Mouse (Mus musculus) midbrain, embryonic 12.5 days (tissue): ENCODE data around the gene Tmem145. TPM values are rescaled to one million over a fixed set of nuclear protein-coding genes. Genes with fewer than 3 reads are reported as not detected.
"Not testable (repeated sequence)": the region's sequence is repeated elsewhere in the genome, so short reads cannot be mapped to it uniquely, and the experiment has no call there.

Experiments used
- ATAC-seq: fragments of 200-750 bp; cut with Nextera tagmentation; 2 replicates; pipeline ENCODE4 v1.8.0; 2017; ENCODE audit warnings: low read depth, moderate TSS enrichment, moderate library complexity; ENCODE audit not compliant: low FRiP score
- H3K27ac ChIP-seq: fragments of 300-500 bp; sonication (generic); replicated peaks from 2 replicates; pipeline ENCODE4 v1.5.1; 2016; ENCODE audit warnings: mild to moderate bottlenecking
- H3K27me3 ChIP-seq: fragments of 300-500 bp; sonication (generic); 2 replicates; pipeline ENCODE4 v1.6.1; 2016; ENCODE audit warnings: mild to moderate bottlenecking
- H3K36me3 ChIP-seq: fragments of 300-500 bp; sonication (generic); 2 replicates; pipeline ENCODE4 v1.6.1; 2016
- H3K4me1 ChIP-seq: fragments of 300-500 bp; sonication (generic); 2 replicates; pipeline ENCODE4 v1.6.1; 2016
- H3K4me2 ChIP-seq: fragments of 300-500 bp; sonication (generic); replicated peaks from 2 replicates; pipeline ENCODE4 v1.6.1; 2016; ENCODE audit warnings: mild to moderate bottlenecking, moderate library complexity
- H3K4me3 ChIP-seq: fragments of 300-500 bp; sonication (generic); 2 replicates; pipeline ENCODE4 v1.5.1; 2016; ENCODE audit warnings: mild to moderate bottlenecking
- H3K9ac ChIP-seq: fragments of 300-500 bp; sonication (generic); replicated peaks from 2 replicates; pipeline ENCODE4 v1.6.1; 2016; ENCODE audit warnings: mild to moderate bottlenecking, moderate library complexity
- H3K9me3 ChIP-seq: fragments of 300-500 bp; sonication (generic); 2 replicates; pipeline ENCODE4 v1.6.1; 2016; ENCODE audit warnings: mild to moderate bottlenecking
- WGBS: fragments of 180-500 bp; shearing (Covaris S2); methylation state at CpG from one replicate; pipeline ENCODE4 v1.1.7; 2016; 5-methylcytosine and 5-hydroxymethylcytosine counted together
- polyA plus RNA-seq: library from polyadenylated mRNA; unstranded; fragments of >200 nt; fragmentation: Nextera tagmentation; extraction: Ambion mirVana; gene quantifications from 2 replicates; pipeline ENCODE4 v1.2.1, GENCODE M21; 2016

Gene Tmem145
- polyA plus RNA-seq, 1 experiment from 2014 or later = 21.4 TPM

- H3K9me3 ChIP-seq = no peaks in the 10 kb centered on the region
- peak; percentile 99 for ATAC-seq
- peak within 1 kb of the TSS; percentile 74 for H3K4me3 ChIP-seq
- under 1% methylated on average over 52 of the region's 52 CpGs for WGBS
- H3K9ac ChIP-seq = peak within 1 kb of the TSS; percentile 84
- H3K27ac ChIP-seq = peak within 1 kb of the TSS; percentile 89
- H3K36me3 ChIP-seq = no peaks in the 10 kb centered on the region
- H3K4me2 ChIP-seq = peak within 1 kb of the TSS; percentile 99
- H3K4me1 ChIP-seq = peaks cover 37% of the 10 kb centered on the region
- H3K27me3 ChIP-seq = peaks cover 45% of the 10 kb centered on the region
These were observed 10.9 kb downstream of the Tmem145 start, which contains the start of gene Megf8 for GRCm38 (mm10) chr7:25316532-25317445. TSS of gene Megf8 (plus strand) at chr7:25317164.

DNA sequence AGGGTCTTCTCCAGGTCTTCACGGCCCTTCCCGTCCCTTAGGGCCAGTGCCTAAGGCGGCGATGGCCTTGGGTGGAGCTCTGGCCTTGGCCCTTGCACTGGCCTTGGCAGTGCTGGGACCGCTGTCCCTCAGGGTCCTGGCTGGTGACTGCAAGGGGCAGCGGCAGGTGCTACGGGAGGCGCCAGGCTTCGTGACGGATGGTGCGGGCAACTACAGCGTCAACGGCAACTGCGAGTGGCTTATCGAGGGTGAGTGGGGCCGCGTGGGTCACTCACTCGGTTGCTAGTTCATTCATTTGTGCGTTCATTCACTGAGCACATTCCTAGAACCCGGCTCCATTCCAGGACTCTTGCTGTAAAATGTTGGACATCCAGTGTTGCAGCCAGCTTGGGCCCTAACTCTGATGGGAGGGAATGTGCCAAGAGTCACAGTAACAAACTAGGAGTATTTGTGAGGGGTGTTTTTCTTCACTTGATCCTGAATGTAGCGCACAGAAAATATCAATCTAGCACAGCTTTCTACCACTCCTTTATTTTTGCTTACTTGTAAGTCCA is 11.6 kb downstream of the Tmem145 start:
- H3K9me3 ChIP-seq = no peaks in the 10 kb centered on the region
- H3K9ac ChIP-seq = peak overlapping the region; percentile 84
- H3K4me3 ChIP-seq = peak overlapping the region; percentile 74
- 16% methylated on average over 21 of the region's 21 CpGs for WGBS
- ATAC-seq = no peak
- H3K4me2 ChIP-seq = peak overlapping the region; percentile 99
- peaks cover 38% of the 10 kb centered on the region for H3K27me3 ChIP-seq
- peaks cover 43% of the 10 kb centered on the region for H3K4me1 ChIP-seq
- H3K36me3 ChIP-seq = no peaks in the 10 kb centered on the region
- H3K27ac ChIP-seq = peak overlapping the region; percentile 89

- Histone ChIP-seq H3K4me2 (peak overlapping the region; percentile 11; the same call in 1 of the 2 replicates), H3K9ac (no peak overlapping the region), H3K4me3 (no peak overlapping the region), H3K4me1 (peaks cover 28% of the 10 kb centered on the region), H3K27me3 (no peaks in the 10 kb centered on the region), H3K9me3 (no peaks in the 10 kb centered on the region), H3K27ac (peak overlapping the region; percentile 52), H3K36me3 (no peaks in the 10 kb centered on the region)
- WGBS = 5% methylated on average over 6 of the region's 6 CpGs
- no peak for ATAC-seq
These were observed 16.2 kb downstream of the Tmem145 start for GRCm38 (mm10) chr7:25322058-25322484.

GRCm38 (mm10) chr7:25323219-25323618 is 17.3 kb downstream of the Tmem145 start:
- WGBS = 92% methylated on average over 2 of the region's 2 CpGs
- H3K4me2 ChIP-seq = no peak overlapping the region
- no peaks in the 10 kb centered on the region for H3K27me3 ChIP-seq
- no peak overlapping the region for H3K4me3 ChIP-seq
- no peaks in the 10 kb centered on the region for H3K9me3 ChIP-seq
- peaks cover 17% of the 10 kb centered on the region for H3K4me1 ChIP-seq
- H3K36me3 ChIP-seq = peaks cover 6% of the 10 kb centered on the region; the same call in 1 of the 2 replicates
- H3K9ac ChIP-seq = no peak overlapping the region
- no peak overlapping the region for H3K27ac ChIP-seq
- no peak for ATAC-seq

GRCm38 (mm10) chr7:25325431-25325830 is 19.5 kb downstream of the Tmem145 start:
- not testable (repeated sequence) for H3K27ac ChIP-seq, H3K4me3 ChIP-seq, H3K27me3 ChIP-seq, H3K9ac ChIP-seq, ATAC-seq, H3K9me3 ChIP-seq, H3K4me2 ChIP-seq
- 86% methylated on average over 6 of the region's 6 CpGs for WGBS
- H3K36me3 ChIP-seq = peaks cover 24% of the 10 kb centered on the region
- peaks cover 14% of the 10 kb centered on the region for H3K4me1 ChIP-seq

- Histone ChIP-seq H3K4me3 (no peak overlapping the region), H3K4me2 (no peak overlapping the region), H3K9me3 (no peaks in the 10 kb centered on the region), H3K9ac (no peak overlapping the region), H3K27ac (no peak overlapping the region), H3K4me1 (peaks cover 11% of the 10 kb centered on the region), H3K36me3 (peaks cover 32% of the 10 kb centered on the region), H3K27me3 (no peaks in the 10 kb centered on the region)
- ATAC-seq = no peak
- WGBS = 96% methylated on average over 8 of the region's 8 CpGs
These were observed 20.3 kb downstream of the Tmem145 start for GRCm38 (mm10) chr7:25326233-25326632.

DNA sequence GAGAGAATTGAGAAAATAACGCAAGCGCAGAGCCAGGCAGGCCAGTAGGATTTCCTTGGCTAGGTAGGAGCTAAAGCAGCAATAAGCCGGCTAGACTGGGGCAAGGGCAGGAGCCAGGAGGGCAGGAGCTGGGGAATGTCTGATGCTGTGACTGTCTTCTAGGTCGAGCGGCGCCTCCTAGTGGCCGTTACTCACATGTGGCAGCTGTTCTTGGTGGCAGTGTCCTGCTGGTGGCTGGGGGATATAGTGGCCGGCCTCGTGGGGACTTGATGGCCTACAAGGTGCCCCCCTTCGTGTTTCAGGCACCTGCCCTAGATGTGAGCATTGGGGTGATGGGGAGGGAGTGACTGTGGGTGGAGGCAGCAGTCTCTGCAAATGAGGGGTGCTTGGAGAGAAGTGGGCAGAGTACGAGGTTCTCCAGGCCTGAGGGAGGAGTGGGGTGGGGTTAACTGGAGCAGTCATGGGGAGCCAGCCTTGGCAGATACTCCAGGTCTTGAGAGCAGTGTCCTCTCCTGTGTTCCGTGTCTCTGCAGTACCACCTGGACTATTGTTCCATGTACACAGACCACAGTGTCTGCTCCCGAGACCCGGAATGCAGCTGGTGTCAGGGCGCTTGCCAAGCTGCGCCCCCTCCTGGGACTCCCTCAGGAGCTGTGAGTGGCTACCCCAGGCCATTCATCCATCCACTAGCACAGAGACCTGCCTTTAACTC is 27.8 kb downstream of the Tmem145 start:
- H3K4me2 ChIP-seq = no peak overlapping the region
- H3K4me1 ChIP-seq = no peaks in the 10 kb centered on the region
- H3K27me3 ChIP-seq = no peaks in the 10 kb centered on the region
- 41% methylated on average over 16 of the region's 16 CpGs for WGBS
- no peak overlapping the region; the same call in 1 of the 2 replicates for H3K9ac ChIP-seq
- no peak overlapping the region for H3K27ac ChIP-seq
- H3K4me3 ChIP-seq = no peak overlapping the region
- no peaks in the 10 kb centered on the region for H3K9me3 ChIP-seq
- peak; percentile 68 for ATAC-seq
- H3K36me3 ChIP-seq = peaks cover 71% of the 10 kb centered on the region

DNA sequence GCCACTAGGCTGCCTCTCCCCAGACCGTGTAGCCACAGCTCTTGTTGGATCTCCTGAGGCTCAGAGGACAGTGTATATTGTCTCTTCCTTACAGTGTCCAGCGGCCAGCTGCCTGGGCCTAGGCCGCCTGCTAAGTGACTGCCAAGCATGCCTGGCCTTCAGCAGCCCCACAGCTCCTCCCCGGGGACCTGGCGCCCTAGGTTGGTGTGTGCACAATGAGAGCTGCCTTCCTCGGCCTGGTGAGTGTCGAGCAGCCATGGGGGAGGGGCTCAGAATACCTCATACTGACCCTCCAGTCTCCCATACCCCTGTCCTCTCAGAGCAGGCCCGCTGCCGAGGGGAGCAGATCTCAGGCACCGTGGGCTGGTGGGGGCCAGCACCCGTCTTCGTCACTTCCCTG is 28.6 kb downstream of the Tmem145 start:
- 88% methylated on average over 12 of the region's 12 CpGs for WGBS
- Histone ChIP-seq H3K4me3 (no peak overlapping the region), H3K4me1 (no peaks in the 10 kb centered on the region), H3K9ac (no peak overlapping the region; the same call in 1 of the 2 replicates), H3K27ac (0 out of 2 replicates have a peak overlapping the region, but pooled peaks have one; percentile 16), H3K4me2 (no peak overlapping the region), H3K9me3 (no peaks in the 10 kb centered on the region), H3K36me3 (peaks cover 70% of the 10 kb centered on the region), H3K27me3 (no peaks in the 10 kb centered on the region)
- no peak for ATAC-seq

DNA sequence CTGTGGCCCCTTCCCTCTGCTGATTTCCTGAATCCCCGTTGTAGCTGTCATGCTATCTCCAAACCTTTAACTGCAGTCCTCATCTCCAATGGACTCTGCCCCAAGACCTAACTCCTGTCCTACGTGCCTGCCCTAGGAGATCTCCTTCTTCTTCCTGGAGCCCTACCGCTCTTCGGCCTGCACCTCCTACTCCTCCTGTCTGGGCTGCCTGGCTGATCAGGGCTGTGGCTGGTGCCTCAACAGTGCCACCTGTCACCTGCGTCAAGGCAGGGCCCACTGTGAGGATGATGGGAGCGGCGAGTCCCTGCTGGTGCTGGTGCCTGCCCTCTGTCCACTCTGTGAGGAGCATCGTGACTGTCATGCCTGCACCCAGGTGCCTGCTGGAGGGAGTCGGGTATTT is 33.4 kb downstream of the Tmem145 start:
- Histone ChIP-seq H3K9ac (no peak overlapping the region), H3K27me3 (no peaks in the 10 kb centered on the region), H3K4me3 (no peak overlapping the region), H3K4me1 (0 out of 2 replicates have a peak, but pooled peaks cover 4% of the 10 kb centered on the region), H3K9me3 (no peaks in the 10 kb centered on the region), H3K27ac (no peak overlapping the region), H3K36me3 (peaks cover 82% of the 10 kb centered on the region), H3K4me2 (no peak overlapping the region)
- WGBS = 90% methylated on average over 9 of the region's 9 CpGs
- ATAC-seq = no peak

- H3K36me3 ChIP-seq = peaks cover 77% of the 10 kb centered on the region
- no peaks in the 10 kb centered on the region for H3K9me3 ChIP-seq
- ATAC-seq = no peak
- no peak overlapping the region for H3K4me3 ChIP-seq
- 0 out of 2 replicates have a peak, but pooled peaks cover 4% of the 10 kb centered on the region for H3K4me1 ChIP-seq
- no peak overlapping the region for H3K9ac ChIP-seq
- no peak overlapping the region for H3K27ac ChIP-seq
- WGBS = 76% methylated on average over 20 of the region's 20 CpGs
- H3K27me3 ChIP-seq = no peaks in the 10 kb centered on the region
- no peak overlapping the region for H3K4me2 ChIP-seq
These were observed 35.3 kb downstream of the Tmem145 start for GRCm38 (mm10) chr7:25341000-25341784.

DNA sequence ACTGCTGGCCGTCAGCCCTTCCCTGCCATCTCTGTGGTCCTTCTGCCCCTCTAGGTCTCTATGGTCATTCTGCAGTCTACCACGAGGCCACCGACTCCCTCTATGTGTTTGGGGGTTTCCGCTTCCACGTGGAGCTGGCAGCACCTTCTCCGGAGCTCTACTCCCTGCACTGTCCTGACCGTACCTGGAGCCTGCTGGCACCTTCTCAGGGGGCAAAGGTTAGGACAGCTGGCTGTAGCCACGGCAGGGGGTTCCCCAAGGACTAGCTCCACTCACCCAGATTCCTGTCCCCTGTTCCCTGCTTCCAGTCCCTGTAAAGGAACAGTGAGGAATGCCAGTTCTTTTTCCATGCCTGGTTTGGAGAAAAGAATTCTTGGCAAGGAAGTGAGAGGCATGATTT is 43.0 kb downstream of the Tmem145 start:
- Histone ChIP-seq H3K4me1 (no peaks in the 10 kb centered on the region), H3K36me3 (peaks cover 94% of the 10 kb centered on the region), H3K4me2 (no peak overlapping the region), H3K4me3 (no peak overlapping the region), H3K9ac (no peak overlapping the region), H3K27me3 (no peaks in the 10 kb centered on the region), H3K27ac (no peak overlapping the region), H3K9me3 (0 out of 2 replicates have a peak, but pooled peaks cover 7% of the 10 kb centered on the region)
- 93% methylated on average over 8 of the region's 8 CpGs for WGBS
- no peak for ATAC-seq
